Mouse (Mus musculus): ENCODE data around the gene Gm27021.

GRCm38 (mm10) chr8:120569123-120569522, 98.8 kb downstream of the Gm27021 start:
- TF ChIP-seq CTCF (IDR thresholded peaks at IDR 0.05; ENCODE audit: low read depth, low read length) (no peak), POLR2A (IDR thresholded peaks at IDR 0.05; ENCODE audit: insufficient read depth, low read length) (no peak), EP300 (IDR thresholded peaks at IDR 0.05; ENCODE audit: insufficient read depth, low read depth, low read length) (no peak)
